Mouse (Mus musculus): ENCODE measurements around the gene Evi5. TPM values are rescaled to one million over a fixed set of nuclear protein-coding genes. Genes with fewer than 3 reads are reported as not detected.
A peak's percentile ranks its signal among the peaks of the same experiment; 100 is the strongest.

Evi5 gene
- polyA plus RNA-seq, 1 experiment = 6.8 TPM

DNA sequence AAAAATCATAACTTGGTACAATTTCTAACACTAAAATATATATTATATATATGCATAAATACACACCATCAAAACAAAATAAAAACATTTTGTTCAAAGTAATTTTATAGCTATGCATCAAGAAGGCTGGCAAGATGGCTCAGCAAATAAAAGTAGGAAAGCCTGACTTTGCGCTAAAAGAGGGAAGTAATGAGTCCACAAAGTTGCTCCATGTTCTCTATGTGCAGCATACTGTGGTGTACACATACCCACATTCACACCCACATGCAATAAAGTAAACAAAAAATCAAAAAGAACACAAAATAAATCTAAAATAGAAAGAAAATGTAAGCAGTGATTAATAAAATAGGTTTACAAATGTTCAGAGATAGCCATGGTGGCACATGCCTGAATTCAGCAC is 99.0 kb downstream of the Evi5 start:
- no peaks in the 10 kb centered on the region for H3K79me3 ChIP-seq (ENCODE audit: low read depth)
- H3K36me3 ChIP-seq (ENCODE audit: control insufficient read depth, insufficient read depth) = no peaks in the 10 kb centered on the region
- H3ac ChIP-seq (ENCODE audit: control insufficient read depth, insufficient read length, low read depth) = no peak overlapping the region
- no peak overlapping the region for H3K4me3 ChIP-seq (ENCODE audit: insufficient read depth, poor library complexity, severe bottlenecking)
- H3K79me2 ChIP-seq (ENCODE audit: control insufficient read depth, insufficient read depth) = no peaks in the 10 kb centered on the region
- TF ChIP-seq MYOG (IDR thresholded peaks at IDR 0.05; ENCODE audit: control insufficient read depth, extremely low read depth, insufficient read length) (no peak), USF1 (IDR thresholded peaks at IDR 0.05; ENCODE audit: low read depth) (no peak), CEBPB (IDR thresholded peaks at IDR 0.05; ENCODE audit: low read depth) (no peak), MAX (IDR thresholded peaks at IDR 0.05) (no peak)
- H3K27me3 ChIP-seq (ENCODE audit: control insufficient read depth, insufficient read depth, insufficient read length) = no peaks in the 10 kb centered on the region

DNA sequence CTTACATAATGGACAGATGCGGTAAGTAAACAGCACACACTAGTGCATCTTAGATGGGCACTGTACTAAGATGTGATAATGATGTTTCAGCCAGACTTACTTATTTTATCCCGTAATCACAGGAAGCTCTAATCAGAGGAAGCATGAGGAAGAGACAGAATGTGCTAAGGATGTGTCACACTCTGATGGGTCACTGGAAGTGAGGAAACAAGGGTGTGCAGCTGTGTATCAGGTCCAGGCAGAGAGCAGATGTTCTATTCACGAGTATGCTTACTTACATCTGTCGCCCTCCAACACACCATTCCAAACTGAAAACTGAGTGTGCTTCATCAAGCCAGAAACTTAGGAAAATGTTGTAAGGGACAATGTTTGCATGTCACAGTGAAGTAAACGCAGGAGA is 102.9 kb downstream of the Evi5 start:
- H3K4me3 ChIP-seq (ENCODE audit: insufficient read depth, poor library complexity, severe bottlenecking) = no peak overlapping the region
- no peak for TF ChIP-seq USF1 (IDR thresholded peaks at IDR 0.05; ENCODE audit: low read depth)
- peak; percentile 7 for TF ChIP-seq MYOD1 (IDR thresholded peaks at IDR 0.05; ENCODE audit: control insufficient read depth, insufficient read length, low read depth)
- TF ChIP-seq CEBPB (IDR thresholded peaks at IDR 0.05; ENCODE audit: low read depth) = no peak
- no peak for TF ChIP-seq CTCF (IDR thresholded peaks at IDR 0.05; ENCODE audit: control insufficient read depth, insufficient read depth, insufficient read length)
- TF ChIP-seq MYOG (IDR thresholded peaks at IDR 0.05; ENCODE audit: control insufficient read depth, extremely low read depth, insufficient read length) = no peak
- H3K79me3 ChIP-seq (ENCODE audit: low read depth) = no peaks in the 10 kb centered on the region
- H3K36me3 ChIP-seq (ENCODE audit: control insufficient read depth, insufficient read depth) = no peaks in the 10 kb centered on the region
- H3K27me3 ChIP-seq (ENCODE audit: control insufficient read depth, insufficient read depth, insufficient read length) = no peaks in the 10 kb centered on the region
- H3K79me2 ChIP-seq (ENCODE audit: control insufficient read depth, insufficient read depth) = no peaks in the 10 kb centered on the region
- H3ac ChIP-seq (ENCODE audit: control insufficient read depth, insufficient read length, low read depth) = no peak overlapping the region

GRCm38 (mm10) chr5:107768224-107768623 is 106.7 kb downstream of the Evi5 start:
- Histone ChIP-seq H3K79me2 (ENCODE audit: control insufficient read depth, insufficient read depth) (no peaks in the 10 kb centered on the region), H3K79me3 (ENCODE audit: low read depth) (no peaks in the 10 kb centered on the region), H3K36me3 (ENCODE audit: control insufficient read depth, insufficient read depth) (peaks cover 18% of the 10 kb centered on the region), H3K4me3 (ENCODE audit: insufficient read depth, poor library complexity, severe bottlenecking) (no peak overlapping the region), H3ac (ENCODE audit: control insufficient read depth, insufficient read length, low read depth) (no peak overlapping the region), H3K27me3 (ENCODE audit: control insufficient read depth, insufficient read depth, insufficient read length) (no peaks in the 10 kb centered on the region)
- TF ChIP-seq CEBPB (IDR thresholded peaks at IDR 0.05; ENCODE audit: low read depth) (no peak), CTCF (IDR thresholded peaks at IDR 0.05; ENCODE audit: control insufficient read depth, insufficient read depth, insufficient read length) (no peak), MYOD1 (IDR thresholded peaks at IDR 0.05; ENCODE audit: control insufficient read depth, insufficient read length, low read depth) (no peak)

DNA sequence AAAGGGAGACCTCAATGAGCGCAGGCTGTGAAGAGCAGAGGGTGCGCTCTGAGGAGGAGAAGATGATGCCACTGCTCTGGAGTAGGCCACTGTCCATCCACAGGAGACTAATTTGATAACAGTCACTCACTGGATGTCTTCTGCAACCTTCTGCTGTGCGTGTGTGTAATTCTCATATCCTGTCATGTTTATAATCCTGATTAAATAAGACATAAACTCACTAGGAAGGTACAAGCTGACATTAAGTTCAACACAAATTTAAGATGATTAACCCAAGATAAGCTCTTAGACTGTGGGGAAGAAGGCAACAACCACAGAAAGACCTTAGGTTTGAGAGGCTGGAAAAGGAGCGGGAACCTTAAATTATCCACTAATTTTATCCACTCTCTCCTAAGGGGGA is 109.0 kb downstream of the Evi5 start:
- Histone ChIP-seq H3K4me3 (ENCODE audit: insufficient read depth, poor library complexity, severe bottlenecking) (no peak overlapping the region), H3ac (ENCODE audit: control insufficient read depth, insufficient read length, low read depth) (no peak overlapping the region), H3K79me3 (ENCODE audit: low read depth) (no peaks in the 10 kb centered on the region), H3K79me2 (ENCODE audit: control insufficient read depth, insufficient read depth) (no peaks in the 10 kb centered on the region), H3K36me3 (ENCODE audit: control insufficient read depth, insufficient read depth) (peaks cover 23% of the 10 kb centered on the region), H3K27me3 (ENCODE audit: control insufficient read depth, insufficient read depth, insufficient read length) (no peaks in the 10 kb centered on the region)
- no peak for TF ChIP-seq MYOD1 (IDR thresholded peaks at IDR 0.05; ENCODE audit: control insufficient read depth, insufficient read length, low read depth)
- no peak for TF ChIP-seq CEBPB (IDR thresholded peaks at IDR 0.05; ENCODE audit: low read depth)
- TF ChIP-seq MYOG (IDR thresholded peaks at IDR 0.05; ENCODE audit: control insufficient read depth, extremely low read depth, insufficient read length) = no peak
- TF ChIP-seq MAX (IDR thresholded peaks at IDR 0.05) = no peak
- TF ChIP-seq FOSL1 (IDR thresholded peaks at IDR 0.05; ENCODE audit: insufficient read depth, low read length, poor library complexity, severe bottlenecking) = no peak
- no peak for TF ChIP-seq USF1 (IDR thresholded peaks at IDR 0.05; ENCODE audit: low read depth)
- no peak for TF ChIP-seq CTCF (IDR thresholded peaks at IDR 0.05; ENCODE audit: control insufficient read depth, insufficient read depth, insufficient read length)

GRCm38 (mm10) chr5:107764486-107764885 is 110.4 kb downstream of the Evi5 start:
- no peaks in the 10 kb centered on the region for H3K79me3 ChIP-seq (ENCODE audit: low read depth)
- TF ChIP-seq MYOD1 (IDR thresholded peaks at IDR 0.05; ENCODE audit: control insufficient read depth, insufficient read length, low read depth) (no peak), CEBPB (IDR thresholded peaks at IDR 0.05; ENCODE audit: low read depth) (no peak), MYOG (IDR thresholded peaks at IDR 0.05; ENCODE audit: control insufficient read depth, extremely low read depth, insufficient read length) (no peak), FOSL1 (IDR thresholded peaks at IDR 0.05; ENCODE audit: insufficient read depth, low read length, poor library complexity, severe bottlenecking) (no peak), MAX (IDR thresholded peaks at IDR 0.05) (no peak), CTCF (IDR thresholded peaks at IDR 0.05; ENCODE audit: control insufficient read depth, insufficient read depth, insufficient read length) (no peak)
- H3K27me3 ChIP-seq (ENCODE audit: control insufficient read depth, insufficient read depth, insufficient read length) = no peaks in the 10 kb centered on the region
- H3K36me3 ChIP-seq (ENCODE audit: control insufficient read depth, insufficient read depth) = peaks cover 23% of the 10 kb centered on the region
- no peaks in the 10 kb centered on the region for H3K79me2 ChIP-seq (ENCODE audit: control insufficient read depth, insufficient read depth)
- no peak overlapping the region for H3K4me3 ChIP-seq (ENCODE audit: insufficient read depth, poor library complexity, severe bottlenecking)
- no peak overlapping the region for H3ac ChIP-seq (ENCODE audit: control insufficient read depth, insufficient read length, low read depth)

GRCm38 (mm10) chr5:107763674-107764073 is 111.2 kb downstream of the Evi5 start:
- TF ChIP-seq CTCF (IDR thresholded peaks at IDR 0.05; ENCODE audit: control insufficient read depth, insufficient read depth, insufficient read length) = no peak
- TF ChIP-seq MYOG (IDR thresholded peaks at IDR 0.05; ENCODE audit: control insufficient read depth, extremely low read depth, insufficient read length) = no peak
- no peak for TF ChIP-seq MAX (IDR thresholded peaks at IDR 0.05)
- TF ChIP-seq USF1 (IDR thresholded peaks at IDR 0.05; ENCODE audit: low read depth) = no peak
- TF ChIP-seq MYOD1 (IDR thresholded peaks at IDR 0.05; ENCODE audit: control insufficient read depth, insufficient read length, low read depth) = no peak
- TF ChIP-seq CEBPB (IDR thresholded peaks at IDR 0.05; ENCODE audit: low read depth) = no peak
- no peak for TF ChIP-seq FOSL1 (IDR thresholded peaks at IDR 0.05; ENCODE audit: insufficient read depth, low read length, poor library complexity, severe bottlenecking)
- H3K79me2 ChIP-seq (ENCODE audit: control insufficient read depth, insufficient read depth) = no peaks in the 10 kb centered on the region
- no peak overlapping the region for H3ac ChIP-seq (ENCODE audit: control insufficient read depth, insufficient read length, low read depth)
- no peak overlapping the region for H3K4me3 ChIP-seq (ENCODE audit: insufficient read depth, poor library complexity, severe bottlenecking)
- H3K27me3 ChIP-seq (ENCODE audit: control insufficient read depth, insufficient read depth, insufficient read length) = no peaks in the 10 kb centered on the region
- no peaks in the 10 kb centered on the region for H3K79me3 ChIP-seq (ENCODE audit: low read depth)
- peaks cover 23% of the 10 kb centered on the region for H3K36me3 ChIP-seq (ENCODE audit: control insufficient read depth, insufficient read depth)
